Mouse (Mus musculus) stomach, postnatal 0 days (tissue): ENCODE data around the gene Klk1b27. TPM values are rescaled to one million over a fixed set of nuclear protein-coding genes. Genes with fewer than 3 reads are reported as not detected.
"Not testable (repeated sequence)": the region's sequence is repeated elsewhere in the genome, so short reads cannot be mapped to it uniquely, and the experiment has no call there.

ENCODE experiments used
- ATAC-seq: fragments of 200-750 bp; cut with Nextera tagmentation; 2 replicates; pipeline ENCODE4 v1.8.0; 2017; ENCODE audit not compliant: low FRiP score, low TSS enrichment
- DNase-seq: peaks from one replicate; pipeline ENCODE4 v3.0.0-alpha.2; 2016; ENCODE audit warnings: low spot score
- H3K27ac ChIP-seq: fragments of 300-500 bp; sonication (generic); replicated peaks from 2 replicates; pipeline ENCODE4 v1.5.1; 2014; ENCODE audit warnings: mild to moderate bottlenecking, control low read depth
- H3K27me3 ChIP-seq: fragments of 300-500 bp; sonication (generic); 2 replicates; pipeline ENCODE4 v1.6.1; 2014; ENCODE audit warnings: low read length; ENCODE audit not compliant: control insufficient read depth, insufficient read depth
- H3K36me3 ChIP-seq: fragments of 300-500 bp; sonication (generic); 2 replicates; pipeline ENCODE4 v1.6.1; 2014; ENCODE audit warnings: low read length, mixed read lengths; ENCODE audit not compliant: control insufficient read depth, insufficient read depth
- H3K4me1 ChIP-seq: fragments of 300-500 bp; sonication (generic); replicated peaks from 2 replicates; pipeline ENCODE4 v1.6.1; 2014; ENCODE audit warnings: antibody characterized with exemption; ENCODE audit not compliant: control insufficient read depth, insufficient read depth
- H3K4me2 ChIP-seq: fragments of 300-500 bp; sonication (generic); replicated peaks from 2 replicates; pipeline ENCODE4 v1.6.1; 2014; ENCODE audit warnings: low read depth, mild to moderate bottlenecking, control low read depth, moderate library complexity
- H3K4me3 ChIP-seq: fragments of 300-500 bp; sonication (generic); 2 replicates; pipeline ENCODE4 v1.5.1; 2014; ENCODE audit warnings: low read depth, low read length, control low read depth
- H3K9ac ChIP-seq: fragments of 300-500 bp; sonication (generic); 2 replicates; pipeline ENCODE4 v1.6.1; 2014; ENCODE audit warnings: mild to moderate bottlenecking, low read length, control low read depth, mixed read lengths
- H3K9me3 ChIP-seq: fragments of 300-500 bp; sonication (generic); 2 replicates; pipeline ENCODE4 v1.6.1; 2016; ENCODE audit warnings: low read length; ENCODE audit not compliant: control insufficient read depth
- CTCF ChIP-seq: IDR thresholded peaks from 2 replicates; pipeline ENCODE4 v1.5.1; 2016; ENCODE audit warnings: antibody characterized with exemption, low read depth, mild to moderate bottlenecking, moderate library complexity
- EP300 ChIP-seq: optimal IDR thresholded peaks from 2 replicates; pipeline ENCODE3; 2016; ENCODE audit warnings: antibody characterized with exemption
- WGBS: fragments of 180-500 bp; shearing (Covaris S2); extraction: QIAGEN DNeasy Blood & Tissue Kit; methylation state at CpG from one replicate; pipeline ENCODE4 v1.1.7; 2014; 5-methylcytosine and 5-hydroxymethylcytosine counted together
- polyA plus RNA-seq: library from polyadenylated mRNA; unstranded; fragments of >200 nt; fragmentation: Nextera tagmentation; extraction: Ambion mirVana; gene quantifications from 2 replicates; pipeline ENCODE4 v1.2.1, GENCODE M21; 2015

The Klk1b27 gene
- polyA plus RNA-seq, 1 experiment from 2014 or later: not detected

GRCm38 (mm10) chr7:44077703-44078102 lies 25.6 kb downstream of the Klk1b27 start:
- Histone ChIP-seq H3K4me2 (no peak overlapping the region), H3K9ac (no peak overlapping the region), H3K4me1 (no peaks in the 10 kb centered on the region), H3K4me3 (no peak overlapping the region), H3K27me3 (no peaks in the 10 kb centered on the region), H3K36me3 (no peaks in the 10 kb centered on the region), H3K9me3 (no peaks in the 10 kb centered on the region), H3K27ac (no peak overlapping the region)
- no peak for DNase-seq
- ATAC-seq: no peak
- no peak for TF ChIP-seq EP300
- no peak for TF ChIP-seq CTCF
- WGBS: no CpG with 5 or more reads among the region's 1 CpGs

DNA sequence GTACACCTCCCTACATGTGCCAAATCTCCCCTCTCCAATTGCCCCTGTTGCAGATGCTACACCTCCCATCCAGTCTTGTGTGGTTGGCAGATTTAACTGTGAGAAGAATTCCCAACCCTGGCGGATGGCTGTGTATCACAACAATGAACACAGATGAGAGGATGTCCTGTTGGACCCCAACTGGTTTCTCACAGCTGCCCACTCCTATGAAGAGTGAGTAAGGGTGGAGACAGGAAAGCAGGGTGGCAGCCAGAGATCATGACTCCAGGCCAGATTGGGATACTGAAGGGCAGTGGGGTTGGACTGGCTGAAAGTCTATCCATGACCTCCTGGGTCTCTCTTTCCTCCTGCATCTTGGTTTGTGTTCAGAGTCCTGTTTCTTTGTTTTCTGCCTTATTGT lies 44.0 kb downstream of the Klk1b27 start:
- no peak overlapping the region for H3K27ac ChIP-seq
- H3K4me2 ChIP-seq: no peak overlapping the region
- no peak overlapping the region for H3K4me3 ChIP-seq
- H3K4me1 ChIP-seq: no peaks in the 10 kb centered on the region
- H3K9ac ChIP-seq: no peak overlapping the region
- 96% methylated on average over 1 of the region's 1 CpGs for WGBS
- DNase-seq (no peak), ATAC-seq (no peak)
- H3K27me3 ChIP-seq: no peaks in the 10 kb centered on the region
- H3K36me3 ChIP-seq: no peaks in the 10 kb centered on the region
- H3K9me3 ChIP-seq: no peaks in the 10 kb centered on the region
- TF ChIP-seq EP300 (no peak), CTCF (no peak)

DNA sequence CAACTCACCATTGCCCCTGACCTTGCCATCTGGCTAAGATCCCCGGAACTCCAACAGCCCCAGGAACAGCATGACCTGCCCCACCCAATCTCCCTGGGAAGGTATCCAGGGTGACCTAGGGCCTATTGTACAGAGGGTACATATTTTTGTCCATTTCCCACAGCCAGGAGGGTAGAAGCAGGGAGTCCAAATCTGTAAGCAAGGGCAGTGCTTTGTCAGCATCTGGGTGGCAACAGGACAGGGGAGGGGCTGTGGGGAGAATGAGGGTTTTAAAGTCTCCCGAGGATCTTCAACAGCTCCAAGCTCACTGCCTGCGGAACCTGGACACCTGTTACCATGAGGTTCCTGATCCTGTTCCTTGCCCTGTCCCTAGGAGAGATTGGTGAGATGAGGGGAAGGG lies 49.9 kb downstream of the Klk1b27 start, which contains the start of gene Klk1b21:
TSS of gene Klk1b21 (plus strand) at position 301 of the 400 bp plus-strand sequence.
- 55% methylated on average over 3 of the region's 3 CpGs for WGBS
- H3K9me3 ChIP-seq, H3K27me3 ChIP-seq, H3K4me3 ChIP-seq, H3K27ac ChIP-seq, H3K4me2 ChIP-seq, DNase-seq, H3K36me3 ChIP-seq, H3K9ac ChIP-seq, ATAC-seq, H3K4me1 ChIP-seq: not testable (repeated sequence)

Other genes with a start within 250 kb of the Klk1b27 start
- 56.5 and 56.8 TPM in 2 replicates for gene Klk7, start 241.0 kb upstream of the Klk1b27 start, polyA plus RNA-seq
- 11.3 and 23.9 TPM in 2 replicates for gene Klk6, start 227.8 kb upstream of the Klk1b27 start, polyA plus RNA-seq
- 74.9 and 79.6 TPM in 2 replicates for gene Klk5, start 210.3 kb upstream of the Klk1b27 start, polyA plus RNA-seq
- not detected in 2 replicates for gene Klk4, start 171.1 kb upstream of the Klk1b27 start, polyA plus RNA-seq
- gene Klk15, start 118.5 kb upstream of the Klk1b27 start, polyA plus RNA-seq: not detected in 2 replicates
- gene Klk1b8, start 101.6 kb upstream of the Klk1b27 start, polyA plus RNA-seq: not detected in 2 replicates
- gene Klk1b1, start 85.5 kb upstream of the Klk1b27 start, polyA plus RNA-seq: not detected in 2 replicates
- not detected in 2 replicates for gene Klk1b9, start 76.2 kb upstream of the Klk1b27 start, polyA plus RNA-seq
- not detected in 2 replicates for gene Klk1b11, start 56.4 kb upstream of the Klk1b27 start, polyA plus RNA-seq
- not detected in 2 replicates for gene Klk1b26, start 40.1 kb upstream of the Klk1b27 start, polyA plus RNA-seq
- not detected in 2 replicates for gene Klk1b21, start 50.0 kb downstream of the Klk1b27 start, polyA plus RNA-seq
- gene Klk1b22, start 60.4 kb downstream of the Klk1b27 start, polyA plus RNA-seq: not detected in 2 replicates
- not detected in 2 replicates for gene Klk1b16, start 84.5 kb downstream of the Klk1b27 start, polyA plus RNA-seq
- gene Klk1b24, start 135.9 kb downstream of the Klk1b27 start, polyA plus RNA-seq: not detected in 2 replicates
- not detected in 2 replicates for gene Klk1b3, start 145.9 kb downstream of the Klk1b27 start, polyA plus RNA-seq
- not detected in 2 replicates for gene Klk1b4, start 155.1 kb downstream of the Klk1b27 start, polyA plus RNA-seq
- gene Klk1b5, start 163.7 kb downstream of the Klk1b27 start, polyA plus RNA-seq: not detected in 2 replicates
- 9.7 and 10.7 TPM in 2 replicates for gene Klk1, start 173.1 kb downstream of the Klk1b27 start, polyA plus RNA-seq
- 0.13 TPM in 1 of 2 replicates, not detected in the other for gene Gm36864, start 183.9 kb downstream of the Klk1b27 start, polyA plus RNA-seq
- 0.57 and 0.65 TPM in 2 replicates for gene 1700028J19Rik, start 194.4 kb downstream of the Klk1b27 start, polyA plus RNA-seq
- 52.9 and 60.0 TPM in 2 replicates for gene 2410002F23Rik, start 194.4 kb downstream of the Klk1b27 start, polyA plus RNA-seq
- not detected in 2 replicates for gene Acp4, start 205.1 kb downstream of the Klk1b27 start, polyA plus RNA-seq
- not detected in 2 replicates for gene Gm15517, start 209.2 kb downstream of the Klk1b27 start, polyA plus RNA-seq